Mouse (Mus musculus): ENCODE results near the gene Smim4.

Gene Smim4

DNA sequence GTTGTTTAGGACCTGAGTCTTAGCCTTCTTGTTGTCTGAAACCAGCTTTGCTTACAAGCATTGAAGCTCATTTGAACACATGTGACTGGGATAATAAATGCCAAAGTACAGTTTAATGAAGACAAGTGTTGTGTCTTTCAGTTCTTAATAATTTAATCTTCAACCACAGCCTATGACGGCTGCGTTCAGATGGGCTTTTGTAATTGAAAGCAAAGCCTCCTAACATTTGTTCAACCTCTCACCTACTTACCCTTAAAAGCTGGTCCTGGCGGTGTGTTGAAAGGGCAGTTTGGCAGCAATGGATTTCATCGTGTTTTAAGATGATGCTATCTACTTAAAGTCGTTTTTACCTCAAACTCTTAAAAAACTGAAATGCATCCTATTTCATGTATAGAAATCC, 16.6 kb downstream of the Smim4 start:
- DNase-seq, result no peak

GRCm38 (mm10) chr14:31110613-31111012, 18.1 kb downstream of the Smim4 start:
- no peak for DNase-seq

- DNase-seq, result no peak
Measured at GRCm38 (mm10) chr14:31105156-31105555, 23.6 kb downstream of the Smim4 start.

GRCm38 (mm10) chr14:31089918-31090317, 38.8 kb downstream of the Smim4 start:
- no peak for DNase-seq

- DNase-seq, result no peak
Measured at GRCm38 (mm10) chr14:31088515-31088914, 40.2 kb downstream of the Smim4 start.

DNA sequence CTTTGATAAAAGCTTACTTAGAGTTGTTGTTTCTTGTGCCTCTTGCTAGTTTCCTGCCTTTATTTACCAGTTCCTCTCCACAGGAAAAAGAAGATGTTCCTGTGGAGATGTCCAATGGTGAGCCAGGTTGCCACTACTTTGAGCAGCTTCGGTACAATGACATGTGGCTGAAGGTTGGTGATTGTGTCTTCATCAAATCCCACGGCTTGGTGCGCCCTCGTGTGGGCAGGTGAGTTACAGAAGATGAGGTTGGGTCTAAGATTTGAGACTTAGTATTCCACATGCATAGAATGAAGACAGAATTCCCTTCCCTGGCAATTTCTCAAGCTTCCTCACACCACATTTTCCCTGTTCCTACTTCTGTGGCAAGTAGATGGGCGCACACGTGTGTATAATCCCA, 41.3 kb downstream of the Smim4 start:
- DNase-seq, result no peak

GRCm38 (mm10) chr14:31081147-31081546, 47.6 kb downstream of the Smim4 start:
- DNase-seq, result no peak

DNA sequence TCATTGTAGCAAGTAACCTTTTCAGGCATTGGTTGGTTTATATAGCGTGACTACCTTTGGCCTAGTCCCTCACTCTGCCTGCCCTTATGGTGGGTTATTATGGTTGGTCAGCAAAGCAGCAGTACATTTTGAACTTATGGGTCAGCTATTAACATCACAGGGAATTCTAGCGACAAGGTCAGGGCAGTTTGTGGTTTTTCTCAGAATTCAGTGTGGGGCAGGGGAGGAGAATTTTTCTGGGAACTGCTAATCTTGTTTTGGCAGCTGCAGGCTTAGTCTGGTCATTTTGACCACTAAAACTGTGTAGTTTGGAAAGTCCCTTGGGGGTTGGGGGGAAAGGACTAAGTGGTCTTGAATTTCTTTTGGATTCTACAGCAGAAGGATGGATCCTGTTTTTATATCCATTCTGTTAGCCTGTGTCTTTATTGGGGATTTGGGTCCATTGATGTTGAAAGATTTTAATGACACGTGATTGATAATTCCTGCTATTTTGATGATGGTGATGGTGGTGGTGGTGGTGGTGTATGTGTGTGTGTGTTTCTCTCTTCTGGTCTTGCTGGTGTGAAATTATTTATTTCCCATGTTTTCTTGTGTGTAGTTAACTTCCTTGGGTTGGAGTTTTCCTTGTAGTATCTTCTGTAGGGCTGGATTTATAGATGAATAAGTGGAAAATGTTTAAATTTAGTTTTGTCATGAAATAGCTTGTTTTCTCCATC, 49.3 kb downstream of the Smim4 start:
- DNase-seq, result no peak

- no peak for DNase-seq
Measured at GRCm38 (mm10) chr14:31078597-31079208, 50.1 kb downstream of the Smim4 start.

DNA sequence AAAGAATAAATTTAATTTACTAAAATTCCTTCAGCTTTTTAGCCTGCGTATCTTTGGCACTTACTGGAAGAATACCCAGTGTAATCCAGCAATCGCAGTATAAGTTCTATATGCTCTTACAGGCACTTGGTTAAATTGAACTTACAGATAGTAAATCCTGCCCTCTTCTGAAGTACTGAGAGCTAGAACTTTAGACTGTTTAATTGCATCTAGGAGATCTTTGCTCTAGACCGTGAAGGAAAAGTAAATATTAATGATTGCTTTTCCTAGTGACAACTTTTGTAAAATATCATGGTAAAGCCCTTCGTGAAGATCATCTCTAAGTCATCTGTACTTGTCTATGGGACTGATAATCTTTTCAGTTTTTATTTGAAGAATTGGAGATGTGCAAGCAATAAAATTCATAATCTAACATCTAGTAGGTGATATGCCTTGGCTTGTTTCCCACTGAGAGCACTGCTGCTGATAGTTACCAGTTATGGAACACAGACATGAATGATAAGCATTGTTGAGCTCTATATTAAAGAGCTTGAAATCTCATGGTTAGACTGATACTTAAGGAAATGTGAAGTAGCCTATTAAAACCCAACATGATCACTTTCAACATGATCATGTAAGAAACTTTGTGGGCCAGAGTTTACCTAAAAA, 59.5 kb downstream of the Smim4 start:
- DNase-seq, result no peak

DNA sequence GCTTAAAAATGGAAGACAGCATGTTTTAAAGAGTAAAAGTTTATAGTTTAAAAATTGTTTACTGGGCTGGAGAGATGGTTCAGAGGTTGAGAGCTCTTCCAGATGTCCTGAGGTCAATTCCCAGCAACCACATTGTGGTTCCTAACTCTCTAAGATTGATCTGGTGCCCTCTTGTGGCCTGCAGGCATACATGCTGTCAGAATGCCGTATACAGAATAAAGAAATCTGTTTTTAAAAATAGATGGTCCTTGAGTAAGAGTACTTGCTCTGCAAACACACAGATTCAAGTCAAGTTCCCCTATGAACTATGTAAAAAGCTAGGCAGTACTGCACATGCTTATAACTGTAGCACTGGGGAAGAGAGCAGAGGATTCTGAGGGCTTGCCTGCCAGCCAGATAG, 66.5 kb downstream of the Smim4 start:
- no peak for DNase-seq

GRCm38 (mm10) chr14:31045817-31046216, 82.9 kb downstream of the Smim4 start:
- DNase-seq, result no peak

GRCm38 (mm10) chr14:31045296-31045695, 83.5 kb downstream of the Smim4 start:
- no peak for DNase-seq
